Mouse (Mus musculus): ENCODE measurements at regions not wholly inside any gene's neighbourhood (a gene's known extent, or its start where the extent isn't known, plus 50 kb on each side); places are given as distances from the start of the nearest gene placed in this dataset.
"Not testable (repeated sequence)": the region's sequence is repeated elsewhere in the genome, so short reads cannot be mapped to it uniquely, and the experiment has no call there.

DNA sequence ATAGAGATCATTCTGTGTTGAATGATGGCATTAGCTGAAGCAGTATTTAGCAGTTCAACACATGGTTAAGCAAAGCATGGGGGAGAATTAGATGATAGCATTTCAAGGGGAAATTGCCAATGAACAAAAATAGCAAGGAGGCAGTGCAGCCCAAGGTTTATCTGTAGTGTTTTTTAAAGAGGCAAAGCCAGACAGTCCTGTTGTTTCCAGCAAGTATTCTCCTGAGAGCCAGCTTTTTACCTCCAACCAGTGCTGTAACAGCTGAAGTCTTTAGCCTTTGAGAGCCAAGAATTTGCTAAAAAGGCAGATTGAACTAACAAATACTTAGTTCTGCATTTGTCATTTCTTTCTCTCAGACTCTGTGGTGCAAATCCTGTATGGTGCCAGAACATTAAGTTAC is 305.1 kb upstream of the Arx start:
- DNase-seq (ENCODE audit: low spot score), result peak; percentile 8

- DNase-seq (ENCODE audit: low spot score), result no peak
Measured at GRCm38 (mm10) chrX:93002236-93002976, 283.8 kb upstream of the Arx start.

- no peak for DNase-seq (ENCODE audit: low spot score)
Measured at GRCm38 (mm10) chrX:93006681-93007080, 279.6 kb upstream of the Arx start.

GRCm38 (mm10) chrX:93011578-93011977 is 274.7 kb upstream of the Arx start:
- peak; percentile 66 for DNase-seq (ENCODE audit: low spot score)

GRCm38 (mm10) chrX:93016391-93016790 is 269.9 kb upstream of the Arx start:
- DNase-seq (ENCODE audit: low spot score), result peak; percentile 12

DNA sequence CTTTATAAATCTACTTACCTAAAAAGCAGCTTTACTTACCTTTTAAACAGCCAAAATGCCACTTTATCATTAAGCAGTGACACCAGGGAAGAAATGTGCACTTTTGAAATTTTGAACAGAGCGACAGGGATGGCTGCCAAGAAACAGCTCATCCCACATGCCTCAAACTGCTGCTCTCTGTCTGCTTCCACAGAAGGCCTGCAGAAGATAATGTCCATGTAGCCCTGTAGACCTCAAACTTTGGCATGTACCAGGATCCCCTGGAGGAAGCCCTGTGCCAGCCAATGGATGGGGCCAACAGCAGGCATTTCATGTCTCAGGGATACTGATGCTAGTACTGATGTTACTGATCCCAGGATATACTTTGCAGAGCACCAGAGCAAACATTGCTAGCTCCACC is 245.1 kb upstream of the Arx start:
- DNase-seq (ENCODE audit: low spot score), result no peak

DNA sequence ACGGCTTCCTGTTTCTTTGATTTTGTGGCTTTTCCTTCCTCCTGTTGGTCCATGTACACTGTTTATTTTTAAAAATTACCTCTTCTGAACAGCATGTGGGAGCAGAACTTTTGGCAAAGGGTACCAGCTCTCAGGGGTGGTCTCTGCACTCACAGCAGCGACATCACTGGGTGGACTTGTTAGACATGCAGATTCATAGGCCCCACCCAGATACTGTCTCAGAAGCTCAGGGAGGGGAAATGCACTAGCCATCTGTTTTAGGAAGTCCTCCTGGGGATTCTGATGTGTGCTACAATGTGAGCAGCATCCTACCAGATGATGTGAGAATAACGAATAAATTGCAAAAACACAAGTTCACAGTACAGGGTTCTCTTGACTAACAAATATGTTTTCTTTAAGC is 243.5 kb upstream of the Arx start:
- DNase-seq (ENCODE audit: low spot score), result no peak

GRCm38 (mm10) chrX:93048967-93049754 is 237.1 kb upstream of the Arx start:
- DNase-seq (ENCODE audit: low spot score), result no peak

GRCm38 (mm10) chrX:93049755-93050143 is 236.5 kb upstream of the Arx start:
- no peak for DNase-seq (ENCODE audit: low spot score)

- no peak for DNase-seq (ENCODE audit: low spot score)
Measured at GRCm38 (mm10) chrX:93059533-93059932, 226.7 kb upstream of the Arx start.

GRCm38 (mm10) chrX:93068884-93069283 is 217.4 kb upstream of the Arx start:
- peak; percentile 2 for DNase-seq (ENCODE audit: low spot score)

DNA sequence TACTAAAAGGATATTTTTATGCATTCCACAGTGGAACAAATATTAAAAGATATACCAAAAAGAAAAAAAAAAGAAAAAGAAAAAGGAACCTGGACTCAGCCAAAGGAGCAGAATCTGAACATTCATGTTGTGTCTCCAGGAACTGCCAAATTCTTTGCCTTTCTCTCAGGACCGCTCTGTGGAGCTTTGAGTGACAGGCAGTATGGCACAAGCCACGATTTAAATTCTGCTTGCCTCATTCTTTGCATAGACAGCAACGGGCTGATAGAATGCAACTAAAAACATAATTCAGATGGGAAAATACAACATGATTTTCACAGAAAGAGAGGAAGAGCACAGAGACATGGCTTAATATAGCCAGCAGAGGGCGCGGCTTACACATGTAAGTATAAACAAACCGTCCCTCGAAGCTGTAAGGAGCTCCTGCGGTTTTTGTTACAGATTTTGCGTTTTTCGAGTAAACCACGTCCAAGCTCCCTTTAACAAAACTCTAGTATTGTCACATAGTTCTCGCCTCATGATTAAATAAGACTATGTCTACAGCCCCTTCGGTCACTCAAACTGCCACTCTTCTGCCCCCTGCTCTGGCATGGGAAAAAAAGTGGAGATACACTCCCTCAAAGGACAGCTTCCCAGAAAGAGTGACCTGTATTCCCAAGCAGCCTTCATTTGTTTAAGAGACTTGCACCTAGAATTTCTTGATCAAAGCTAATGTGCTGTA is 216.5 kb upstream of the Arx start:
- peak; percentile 84 for DNase-seq (ENCODE audit: low spot score)

- DNase-seq (ENCODE audit: low spot score), result no peak
Measured at GRCm38 (mm10) chrX:93070290-93070611, 216.0 kb upstream of the Arx start.

GRCm38 (mm10) chrX:93088976-93089375 is 197.3 kb upstream of the Arx start:
- DNase-seq (ENCODE audit: low spot score), result no peak

GRCm38 (mm10) chrX:93097551-93097950 is 188.7 kb upstream of the Arx start:
- no peak for DNase-seq (ENCODE audit: low spot score)

DNA sequence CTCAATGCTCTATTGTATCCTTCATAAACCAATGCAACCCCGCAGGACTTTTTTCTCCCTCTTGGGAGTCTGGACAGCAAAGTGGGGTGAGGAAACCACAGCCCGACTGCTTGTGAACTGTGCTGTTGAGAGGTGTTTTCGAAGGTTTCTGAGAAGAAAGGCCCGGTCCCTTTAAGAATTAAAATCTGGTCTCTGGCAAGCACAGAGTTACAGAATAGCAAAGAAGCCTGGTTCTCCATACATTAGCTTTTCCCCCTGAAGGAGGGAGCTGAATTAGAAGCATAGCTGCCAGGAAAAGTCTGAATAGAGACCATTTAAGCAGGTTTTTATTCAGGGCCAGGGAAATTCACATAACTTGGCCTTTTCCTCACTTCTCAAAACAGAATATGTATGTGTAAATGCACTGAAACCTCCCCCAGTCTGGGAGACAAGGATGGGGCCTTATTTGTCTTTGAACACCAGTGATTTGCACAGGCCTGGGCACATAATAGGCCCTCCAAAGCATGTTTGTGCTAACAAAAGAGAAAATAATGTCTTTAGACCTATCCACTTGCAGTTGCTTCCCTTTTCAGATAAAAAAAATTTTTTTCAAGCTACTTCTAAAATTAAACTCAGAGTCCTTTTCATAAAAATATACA is 178.2 kb upstream of the Arx start:
- no peak for DNase-seq (ENCODE audit: low spot score)

DNA sequence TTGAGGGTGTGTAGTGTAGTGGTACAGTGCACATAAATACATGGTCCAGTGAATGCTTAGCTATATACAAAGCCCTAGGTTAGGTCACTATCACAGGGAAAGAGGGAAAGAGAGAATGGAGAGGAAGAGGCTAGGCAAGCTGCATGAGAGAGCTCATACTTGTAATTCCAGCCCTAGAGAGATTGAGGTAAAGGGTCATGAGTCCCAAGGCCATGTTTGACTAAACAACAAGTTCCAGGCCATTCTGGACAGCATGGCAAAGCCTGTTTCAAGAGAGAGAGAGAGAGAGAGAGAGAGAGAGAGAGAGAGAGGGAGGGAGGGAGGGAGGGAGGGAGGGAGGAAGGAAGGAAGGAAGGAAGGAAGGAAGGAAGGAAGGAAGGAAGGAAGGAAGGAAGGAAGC is 131.9 kb upstream of the Arx start:
- DNase-seq (ENCODE audit: low spot score), result not testable (repeated sequence)

GRCm38 (mm10) chrX:93159105-93159504 is 127.1 kb upstream of the Arx start:
- peak; percentile 30 for DNase-seq (ENCODE audit: low spot score)

GRCm38 (mm10) chrX:93160956-93161355 is 125.3 kb upstream of the Arx start:
- DNase-seq (ENCODE audit: low spot score), result peak; percentile 54
